Mouse (Mus musculus) gastrocnemius, adult 18-20 months (tissue): ENCODE measurements around the gene Etv6. TPM values are rescaled to one million over a fixed set of nuclear protein-coding genes. Genes with fewer than 3 reads are reported as not detected.

Source experiments
- DNase-seq: peaks from one replicate; pipeline ENCODE4 v3.0.0; 2021; ENCODE audit warnings: low spot score
- total RNA-seq, 2 experiments: library from RNA; stranded (reverse); gene quantifications; 2 replicates each; pipeline ENCODE4 v1.2.3; 2021

The Etv6 gene
- total RNA-seq, 2 experiments from 2014 or later = 5.7 to 9.4 TPM

GRCm38 (mm10) chr6:134041916-134042315 is 6.4 kb downstream of the Etv6 start:
- DNase-seq = no peak

- no peak for DNase-seq
Measured at GRCm38 (mm10) chr6:134043545-134043944, 8.0 kb downstream of the Etv6 start.

GRCm38 (mm10) chr6:134045092-134045868 is 9.8 kb downstream of the Etv6 start:
- DNase-seq = no peak

- no peak for DNase-seq
Measured at GRCm38 (mm10) chr6:134046136-134046535, 10.6 kb downstream of the Etv6 start.

GRCm38 (mm10) chr6:134047249-134047648 is 11.7 kb downstream of the Etv6 start:
- no peak for DNase-seq

GRCm38 (mm10) chr6:134047974-134048373 is 12.5 kb downstream of the Etv6 start:
- no peak for DNase-seq

- DNase-seq = no peak
Measured at GRCm38 (mm10) chr6:134048965-134049364, 13.5 kb downstream of the Etv6 start.

- no peak for DNase-seq
Measured at GRCm38 (mm10) chr6:134050466-134050865, 15.0 kb downstream of the Etv6 start.

- no peak for DNase-seq
Measured at GRCm38 (mm10) chr6:134051950-134052349, 16.4 kb downstream of the Etv6 start.

GRCm38 (mm10) chr6:134053146-134053545 is 17.6 kb downstream of the Etv6 start:
- no peak for DNase-seq

GRCm38 (mm10) chr6:134053566-134053965 is 18.1 kb downstream of the Etv6 start:
- DNase-seq = no peak

GRCm38 (mm10) chr6:134055588-134055987 is 20.1 kb downstream of the Etv6 start:
- no peak for DNase-seq

GRCm38 (mm10) chr6:134058451-134058850 is 23.0 kb downstream of the Etv6 start:
- DNase-seq = no peak

- no peak for DNase-seq
Measured at GRCm38 (mm10) chr6:134058886-134059551, 23.5 kb downstream of the Etv6 start.

GRCm38 (mm10) chr6:134059552-134059891 is 24.0 kb downstream of the Etv6 start:
- no peak for DNase-seq

- no peak for DNase-seq
Measured at GRCm38 (mm10) chr6:134060036-134060435, 24.5 kb downstream of the Etv6 start.

- no peak for DNase-seq
Measured at GRCm38 (mm10) chr6:134060811-134061210, 25.3 kb downstream of the Etv6 start.

GRCm38 (mm10) chr6:134065018-134065725 is 29.7 kb downstream of the Etv6 start:
- peak; percentile 13 for DNase-seq

- no peak for DNase-seq
Measured at GRCm38 (mm10) chr6:134066112-134066511, 30.6 kb downstream of the Etv6 start.

GRCm38 (mm10) chr6:134066996-134067395 is 31.5 kb downstream of the Etv6 start:
- no peak for DNase-seq

GRCm38 (mm10) chr6:134067536-134067935 is 32.0 kb downstream of the Etv6 start:
- no peak for DNase-seq

- no peak for DNase-seq
Measured at GRCm38 (mm10) chr6:134072439-134072838, 36.9 kb downstream of the Etv6 start.
